Mouse (Mus musculus): Measurements from ENCODE around the gene Tiparp.

DNA sequence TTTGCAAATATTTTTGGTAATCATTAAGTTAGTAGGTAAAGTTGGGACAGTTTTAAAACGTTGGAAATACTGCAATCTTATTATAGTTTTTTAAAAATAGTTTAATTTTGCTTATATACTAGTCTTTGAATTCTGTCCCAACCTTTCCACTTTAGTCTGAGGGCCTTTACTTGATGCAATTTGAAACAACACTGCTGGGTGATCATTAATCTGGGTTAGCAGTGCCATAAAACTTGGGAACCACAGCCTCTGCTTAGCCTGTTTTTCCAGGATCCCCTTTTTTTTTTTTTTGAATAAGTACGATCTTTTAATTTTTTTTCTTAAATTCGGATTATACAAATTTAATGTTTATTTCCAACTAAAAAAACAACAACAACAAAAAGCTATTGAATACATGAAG, 1.0 kb upstream of the Tiparp start:
- no peak for TF ChIP-seq ZMIZ1 (IDR thresholded peaks at IDR 0.05; ENCODE audit: low read depth, low read length)
- TF ChIP-seq CTCF (conservative IDR thresholded peaks at IDR 0.05 in 1 of 2, IDR thresholded peaks at IDR 0.05 in 1 of 2; ENCODE audit: low read depth in 2 of 2, low read length in 2 of 2), result no peak
- TF ChIP-seq POLR2AphosphoS2 (IDR thresholded peaks at IDR 0.05; ENCODE audit: low read depth, low read length), result no peak
- TF ChIP-seq BHLHE40 (IDR thresholded peaks at IDR 0.05; ENCODE audit: low read depth, low read length), result no peak
- no peak for TF ChIP-seq POLR2A (IDR thresholded peaks at IDR 0.05; ENCODE audit: low read depth, low read length)
- no peak for TF ChIP-seq RCOR1 (conservative IDR thresholded peaks at IDR 0.05; ENCODE audit: low read depth, low read length)
- no peak for TF ChIP-seq TCF12 (IDR thresholded peaks at IDR 0.05; ENCODE audit: low read depth, low read length)
- no peak for TF ChIP-seq USF2 (conservative IDR thresholded peaks at IDR 0.05; ENCODE audit: low read depth, low read length)
- TF ChIP-seq TBP (conservative IDR thresholded peaks at IDR 0.05; ENCODE audit: low read depth, low read length), result no peak
- no peak for TF ChIP-seq USF1 (IDR thresholded peaks at IDR 0.05; ENCODE audit: low read depth, low read length)

Data from CH12.LX (cell line).